Mouse (Mus musculus): ENCODE measurements around the gene Olfr1062. TPM values are rescaled to one million over a fixed set of nuclear protein-coding genes. Genes with fewer than 3 reads are reported as not detected.

The Olfr1062 gene
- polyA plus RNA-seq (2015; fragmentation: Nextera tagmentation; extraction: Ambion mirVana), result not detected in 2 replicates

GRCm38 (mm10) chr2:86426649-86427048 is at the start of gene Olfr1062:
Gene Olfr1062, minus strand, starts transcription at chr2:86426749.

DNA sequence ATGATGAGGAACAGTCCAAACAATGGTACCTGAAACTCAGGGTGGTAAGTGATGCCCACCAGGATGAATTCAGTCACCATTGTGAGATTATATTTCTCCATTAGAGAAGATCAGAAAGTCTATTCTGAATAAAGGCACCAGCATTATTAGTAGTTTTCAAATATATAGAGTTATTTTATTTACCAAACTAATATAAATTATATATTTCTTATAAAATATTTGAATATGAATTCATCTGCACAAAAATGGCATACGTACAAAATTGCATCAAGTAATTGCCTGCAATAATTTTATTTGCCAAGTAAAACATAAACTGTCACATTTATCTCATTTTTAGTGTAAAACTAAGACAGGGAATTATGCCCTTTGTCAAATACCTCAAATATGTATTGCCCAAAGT is 29.6 kb upstream of the Olfr1062 start, which contains the start of gene Olfr1066:
TSS of gene Olfr1066 (minus strand) at position 101 of the 400 bp plus-strand sequence.

GRCm38 (mm10) chr2:86450491-86450890 is 23.9 kb upstream of the Olfr1062 start, which contains the start of gene Olfr1065:
Gene Olfr1065, minus strand, starts transcription at chr2:86450591.

DNA sequence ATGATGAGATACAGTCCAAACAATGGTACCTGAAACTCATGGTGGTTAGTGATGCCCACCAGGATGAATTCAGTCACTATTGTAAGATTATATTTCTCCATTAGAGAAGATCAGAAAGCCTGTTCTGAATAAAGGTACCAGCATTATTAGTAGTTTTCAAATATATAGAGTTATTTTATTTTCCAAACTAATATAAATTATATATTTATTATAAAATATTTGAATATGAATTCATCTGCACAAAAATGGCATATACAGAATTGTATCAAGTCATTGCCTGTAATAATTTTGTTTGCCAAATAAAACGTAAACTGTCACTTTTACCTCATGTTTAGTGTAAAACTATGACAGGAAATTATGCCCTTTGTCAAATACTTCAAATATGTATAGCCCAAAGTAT is 12.6 kb downstream of the Olfr1062 start, which contains the start of gene Olfr1061:
TSS of gene Olfr1061 (minus strand) at position 101 of the 400 bp plus-strand sequence.

DNA sequence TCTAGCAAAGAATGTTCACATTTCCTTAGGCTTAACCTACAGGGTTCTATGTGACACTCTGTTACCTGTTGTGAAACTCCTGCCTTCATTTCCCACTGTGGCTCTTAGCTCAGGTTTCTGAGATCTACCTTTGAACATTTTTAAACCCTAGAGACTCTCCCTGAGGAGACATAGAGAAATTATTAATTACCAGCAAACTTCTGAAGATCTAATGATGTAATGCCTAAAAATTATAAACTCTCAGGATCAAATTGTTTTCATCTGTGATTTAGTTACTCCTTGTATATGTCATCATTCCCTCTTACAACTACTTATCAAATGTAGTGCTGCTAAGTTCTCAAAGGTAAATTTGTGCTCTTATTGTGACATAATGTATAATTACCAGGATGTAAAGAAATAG is 38.1 kb downstream of the Olfr1062 start, which contains the start of gene Olfr1058:
TSS of gene Olfr1058 (minus strand) at position 101 of the 400 bp plus-strand sequence.

DNA sequence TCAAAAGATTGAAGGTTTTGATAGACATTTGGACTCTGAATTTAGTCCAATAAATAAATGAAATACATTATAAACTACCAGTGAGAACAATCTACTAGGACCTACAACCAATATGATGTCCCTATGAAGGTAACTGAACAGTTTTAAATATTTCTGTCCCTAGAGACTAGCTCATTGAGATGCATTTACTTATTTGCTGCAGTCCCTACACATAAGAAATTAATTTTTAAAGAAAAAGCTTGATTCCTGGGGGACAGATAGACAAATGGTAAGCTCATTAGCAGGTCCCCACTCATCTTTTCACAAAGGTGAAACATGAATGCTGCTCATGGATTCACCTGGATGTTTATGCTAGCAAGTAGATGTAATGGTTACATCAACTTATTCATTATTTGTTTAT is 48.3 kb downstream of the Olfr1062 start, which contains the start of gene Olfr1057:
TSS of gene Olfr1057 (minus strand) at position 101 of the 400 bp plus-strand sequence.

Other genes with a start within 250 kb of the Olfr1062 start
- not detected in 2 replicates for gene Olfr1044, start 248.9 kb downstream of the Olfr1062 start, polyA plus RNA-seq (2015; fragmentation: Nextera tagmentation; extraction: Ambion mirVana)
- gene Olfr52, start 241.1 kb downstream of the Olfr1062 start, polyA plus RNA-seq (2015; fragmentation: Nextera tagmentation; extraction: Ambion mirVana), result not detected in 2 replicates
- gene Olfr1045, start 223.7 kb downstream of the Olfr1062 start, polyA plus RNA-seq (2015; fragmentation: Nextera tagmentation; extraction: Ambion mirVana), result not detected in 2 replicates
- gene Olfr1046, start 207.4 kb downstream of the Olfr1062 start, polyA plus RNA-seq (2015; fragmentation: Nextera tagmentation; extraction: Ambion mirVana), result not detected in 2 replicates
- not detected in 2 replicates for gene Olfr1047, start 195.3 kb downstream of the Olfr1062 start, polyA plus RNA-seq (2015; fragmentation: Nextera tagmentation; extraction: Ambion mirVana)
- gene Olfr1048, start 186.5 kb downstream of the Olfr1062 start, polyA plus RNA-seq (2015; fragmentation: Nextera tagmentation; extraction: Ambion mirVana), result not detected in 2 replicates
- gene Olfr1049, start 168.4 kb downstream of the Olfr1062 start, polyA plus RNA-seq (2015; fragmentation: Nextera tagmentation; extraction: Ambion mirVana), result not detected in 2 replicates
- not detected in 2 replicates for gene Olfr1051, start 147.7 kb downstream of the Olfr1062 start, polyA plus RNA-seq (2015; fragmentation: Nextera tagmentation; extraction: Ambion mirVana)
- not detected in 2 replicates for gene Olfr1052, start 134.3 kb downstream of the Olfr1062 start, polyA plus RNA-seq (2015; fragmentation: Nextera tagmentation; extraction: Ambion mirVana)
- not detected in 2 replicates for gene Olfr1053, start 111.5 kb downstream of the Olfr1062 start, polyA plus RNA-seq (2015; fragmentation: Nextera tagmentation; extraction: Ambion mirVana)
- not detected in 2 replicates for gene Olfr1054, start 91.3 kb downstream of the Olfr1062 start, polyA plus RNA-seq (2015; fragmentation: Nextera tagmentation; extraction: Ambion mirVana)
- gene Olfr1055, start 76.5 kb downstream of the Olfr1062 start, polyA plus RNA-seq (2015; fragmentation: Nextera tagmentation; extraction: Ambion mirVana), result not detected in 2 replicates
- gene Olfr1056, start 64.3 kb downstream of the Olfr1062 start, polyA plus RNA-seq (2015; fragmentation: Nextera tagmentation; extraction: Ambion mirVana), result not detected in 2 replicates
- not detected in 2 replicates for gene Olfr1057, start 48.4 kb downstream of the Olfr1062 start, polyA plus RNA-seq (2015; fragmentation: Nextera tagmentation; extraction: Ambion mirVana)
- not detected in 2 replicates for gene Olfr1058, start 38.2 kb downstream of the Olfr1062 start, polyA plus RNA-seq (2015; fragmentation: Nextera tagmentation; extraction: Ambion mirVana)
- gene Olfr1061, start 12.7 kb downstream of the Olfr1062 start, polyA plus RNA-seq (2015; fragmentation: Nextera tagmentation; extraction: Ambion mirVana), result not detected in 2 replicates
- gene Olfr1065, start 23.8 kb upstream of the Olfr1062 start, polyA plus RNA-seq (2015; fragmentation: Nextera tagmentation; extraction: Ambion mirVana), result not detected in 2 replicates
- not detected in 2 replicates for gene Olfr1066, start 29.5 kb upstream of the Olfr1062 start, polyA plus RNA-seq (2015; fragmentation: Nextera tagmentation; extraction: Ambion mirVana)
- gene Olfr228, start 60.6 kb upstream of the Olfr1062 start, polyA plus RNA-seq (2015; fragmentation: Nextera tagmentation; extraction: Ambion mirVana), result not detected in 2 replicates
- not detected in 2 replicates for gene Olfr1076, start 81.7 kb upstream of the Olfr1062 start, polyA plus RNA-seq (2015; fragmentation: Nextera tagmentation; extraction: Ambion mirVana)
- gene Olfr1079, start 115.7 kb upstream of the Olfr1062 start, polyA plus RNA-seq (2015; fragmentation: Nextera tagmentation; extraction: Ambion mirVana), result not detected in 2 replicates
- not detected in 2 replicates for gene Olfr1080, start 131.5 kb upstream of the Olfr1062 start, polyA plus RNA-seq (2015; fragmentation: Nextera tagmentation; extraction: Ambion mirVana)
- not detected in 2 replicates for gene Olfr1082, start 172.2 kb upstream of the Olfr1062 start, polyA plus RNA-seq (2015; fragmentation: Nextera tagmentation; extraction: Ambion mirVana)
- not detected in 2 replicates for gene Olfr1084, start 213.0 kb upstream of the Olfr1062 start, polyA plus RNA-seq (2015; fragmentation: Nextera tagmentation; extraction: Ambion mirVana)
- gene Olfr1085, start 235.3 kb upstream of the Olfr1062 start, polyA plus RNA-seq (2015; fragmentation: Nextera tagmentation; extraction: Ambion mirVana), result not detected in 2 replicates

Data from neural tube, postnatal 0 days (tissue).